Mouse (Mus musculus) urinary bladder, postnatal 25 days (tissue): ENCODE measurements around the gene Bend6.

Experiments
- DNase-seq: peaks from one replicate; pipeline ENCODE4 v3.0.0; 2022; ENCODE audit warnings: low spot score

Bend6 gene

GRCm38 (mm10) chr1:33803323-33803722 is 104.3 kb downstream of the Bend6 start:
- no peak for DNase-seq
